Mouse (Mus musculus) brain, embryonic 14.5 days (tissue): ENCODE measurements around the gene Abat.

Source experiments
- CTCF ChIP-seq: fragments of 200-500 bp; IDR thresholded peaks from 2 replicates; pipeline ENCODE4 v1.5.1; 2012; ENCODE audit warnings: inconsistent platforms, mild to moderate bottlenecking, moderate library complexity, borderline replicate concordance; ENCODE audit not compliant: insufficient read depth, insufficient read length; ENCODE audit errors: extremely low read depth
- POLR2A ChIP-seq: fragments of 200-500 bp; IDR thresholded peaks from 2 replicates; pipeline ENCODE4 v1.6.1; 2012; ENCODE audit warnings: mild to moderate bottlenecking, inconsistent platforms, borderline replicate concordance; ENCODE audit not compliant: poor library complexity, insufficient read depth, insufficient read length, severe bottlenecking; ENCODE audit errors: extremely low read depth

DNA sequence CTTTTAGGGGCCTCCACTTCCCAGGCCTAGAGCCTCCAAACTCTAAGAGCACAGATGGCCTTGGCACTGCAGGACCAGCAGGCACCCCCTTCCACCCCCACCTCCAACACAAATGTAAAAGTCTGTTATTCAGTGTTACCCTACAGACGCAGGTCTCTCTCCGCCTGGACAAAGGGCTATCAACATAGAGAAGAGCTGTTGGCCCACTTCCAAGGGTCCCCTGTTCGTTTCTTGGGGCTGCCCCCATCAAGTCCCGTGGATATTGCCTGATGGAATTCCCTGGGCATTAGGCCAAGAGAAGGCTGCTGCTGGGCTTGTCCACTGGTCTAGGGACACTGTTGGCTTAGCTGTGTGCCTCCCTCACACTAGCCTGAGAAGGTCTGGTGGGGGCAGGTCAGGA, 951 bp downstream of the Abat start:
- TF ChIP-seq CTCF (no peak), POLR2A (no peak)
